Mouse (Mus musculus) layer of hippocampus, adult 11-12 months (tissue): ENCODE results near the gene Scn5a.

Experiments used
- DNase-seq: peaks from one replicate; pipeline ENCODE4 v3.0.0; 2022; ENCODE audit warnings: low spot score

Gene Scn5a

DNA sequence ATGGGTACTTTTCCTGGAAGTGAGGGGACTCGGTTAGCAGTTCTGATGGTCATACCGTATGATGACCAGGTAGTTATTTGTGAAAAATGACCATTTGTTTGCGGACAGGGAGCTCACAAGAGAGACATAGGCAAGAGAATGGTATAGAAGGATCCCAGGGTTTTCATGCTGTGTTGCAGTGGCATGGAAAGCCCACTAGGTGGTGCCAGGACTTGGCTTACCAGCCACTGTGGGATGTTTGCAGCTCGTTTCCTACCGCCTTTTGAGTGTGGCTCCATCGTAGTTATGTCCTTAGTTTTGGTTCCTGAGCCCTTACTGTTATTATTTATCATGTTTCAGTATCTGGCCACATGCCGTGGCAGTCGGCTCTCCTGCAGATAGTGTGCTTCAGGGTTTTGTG, 118.4 kb downstream of the Scn5a start:
- peak; percentile 63 for DNase-seq

DNA sequence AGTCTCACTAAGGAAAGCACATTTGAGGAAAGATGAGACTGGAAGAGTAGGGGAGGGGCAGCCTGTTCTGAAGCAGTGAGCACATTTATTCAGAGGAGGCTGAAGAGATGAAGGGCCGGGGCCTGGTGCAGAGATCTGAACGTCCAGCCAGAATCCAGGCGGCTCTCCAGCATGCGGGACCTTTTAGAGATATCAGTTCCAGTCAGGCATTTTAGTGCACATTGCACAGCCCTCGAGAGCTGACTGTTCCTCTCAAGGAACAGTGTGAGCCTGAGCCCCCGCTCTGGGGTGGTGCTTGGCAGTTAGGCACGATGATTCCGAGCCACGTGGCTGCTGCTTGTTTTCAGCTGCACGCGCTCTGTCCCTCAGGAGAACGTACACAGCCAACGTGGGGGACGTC, 121.7 kb downstream of the Scn5a start:
- DNase-seq, result no peak

DNA sequence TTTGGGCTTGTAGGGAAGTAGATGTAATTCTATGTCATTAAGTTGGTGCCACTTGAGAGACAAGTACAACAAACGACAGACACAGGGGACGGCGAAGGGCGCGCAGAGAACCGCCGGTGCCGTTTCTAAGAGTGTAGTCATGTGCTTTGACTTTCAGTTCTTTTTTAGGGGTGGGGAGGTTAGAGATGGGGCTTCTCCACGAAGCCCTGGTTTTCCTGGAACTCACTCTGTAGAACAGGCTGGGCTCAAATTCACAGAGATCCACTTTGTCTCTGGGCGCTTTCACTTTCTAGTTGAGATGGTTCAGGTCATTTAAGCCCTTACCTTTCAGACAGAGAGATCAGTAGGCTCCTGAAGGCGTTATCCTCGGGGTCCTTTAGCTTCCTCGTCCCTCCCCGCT, 122.8 kb downstream of the Scn5a start:
- DNase-seq, result no peak

DNA sequence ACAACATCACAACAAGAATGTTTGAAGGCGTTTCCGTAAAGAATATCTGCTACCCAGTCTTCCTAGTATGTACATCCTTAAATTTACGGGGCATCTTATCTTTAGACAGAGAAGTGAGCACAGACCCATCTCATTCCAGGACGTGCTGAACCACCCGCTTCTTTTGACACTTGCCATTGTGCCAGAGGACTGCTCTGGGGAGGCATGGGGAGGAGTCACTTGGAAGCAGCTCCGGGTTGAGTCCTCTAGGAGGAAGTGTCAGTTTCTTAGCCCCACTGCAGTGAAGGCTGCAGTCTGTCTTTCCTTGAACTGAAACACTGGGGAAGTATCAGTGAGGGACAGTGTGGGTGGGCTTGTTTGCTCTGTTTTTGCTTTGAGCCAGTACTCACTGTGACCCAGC, 133.1 kb downstream of the Scn5a start:
- no peak for DNase-seq

DNA sequence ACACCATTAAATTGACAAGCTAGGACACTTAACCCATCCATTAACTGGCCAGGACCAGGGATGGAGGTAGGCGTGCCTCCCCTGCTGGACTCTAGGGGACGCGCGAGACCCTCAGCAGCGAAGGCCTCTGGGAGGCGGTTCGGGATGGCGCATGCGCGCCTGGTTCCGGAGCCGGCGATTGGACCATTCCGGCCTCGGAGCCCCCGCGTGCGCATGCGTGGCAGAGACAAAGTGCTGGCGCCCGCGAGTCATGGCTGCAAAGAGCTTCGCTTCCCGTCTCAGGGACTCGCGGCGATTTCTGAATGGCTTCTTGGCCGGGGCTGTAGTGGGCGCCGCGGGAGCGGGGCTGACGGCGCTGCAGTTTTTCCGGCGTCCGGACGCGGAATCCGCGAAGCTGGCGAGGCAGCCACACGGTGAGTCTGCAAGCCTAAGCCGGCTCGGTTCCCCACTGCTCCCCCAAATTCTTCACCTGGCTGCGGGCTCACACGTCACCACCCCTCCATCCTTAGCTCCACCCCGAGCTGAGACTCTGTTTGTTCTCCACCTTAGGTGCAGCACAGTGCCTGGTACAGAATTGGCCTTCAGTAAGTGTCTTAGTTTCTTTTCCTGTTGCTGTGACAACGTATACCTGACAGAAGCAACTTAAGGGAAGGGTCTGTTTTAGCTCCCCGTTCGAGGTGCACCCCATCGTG, 133.9 kb downstream of the Scn5a start, which contains the start of gene Exog:
Gene Exog, plus strand, starts transcription at position 206 of the 692 bp plus-strand sequence.
- peak; percentile 98 for DNase-seq

DNA sequence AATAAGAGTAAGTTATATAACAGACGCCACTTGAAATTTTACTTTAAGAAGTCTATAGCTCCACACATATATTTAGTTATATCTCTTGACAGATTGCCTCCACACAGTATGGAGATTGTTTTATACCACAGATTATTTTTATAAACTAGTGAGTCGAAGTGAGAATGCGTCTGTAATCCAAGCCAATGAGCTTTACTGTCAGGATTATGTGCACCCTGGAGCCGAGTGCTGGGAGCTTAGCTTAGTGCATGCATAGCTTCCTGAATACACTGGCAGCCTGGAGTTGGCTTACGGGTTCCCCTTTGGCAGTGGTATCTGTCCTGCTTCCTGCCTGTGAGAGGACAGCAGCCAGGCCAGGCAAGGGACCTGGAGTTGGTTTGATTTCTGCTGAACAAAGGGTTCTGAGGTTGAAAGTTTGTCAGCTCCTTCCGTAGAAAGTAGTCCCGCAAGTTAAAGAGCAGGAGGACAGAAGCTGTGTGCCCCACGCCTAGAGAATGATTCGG, 140.3 kb downstream of the Scn5a start:
- no peak for DNase-seq

DNA sequence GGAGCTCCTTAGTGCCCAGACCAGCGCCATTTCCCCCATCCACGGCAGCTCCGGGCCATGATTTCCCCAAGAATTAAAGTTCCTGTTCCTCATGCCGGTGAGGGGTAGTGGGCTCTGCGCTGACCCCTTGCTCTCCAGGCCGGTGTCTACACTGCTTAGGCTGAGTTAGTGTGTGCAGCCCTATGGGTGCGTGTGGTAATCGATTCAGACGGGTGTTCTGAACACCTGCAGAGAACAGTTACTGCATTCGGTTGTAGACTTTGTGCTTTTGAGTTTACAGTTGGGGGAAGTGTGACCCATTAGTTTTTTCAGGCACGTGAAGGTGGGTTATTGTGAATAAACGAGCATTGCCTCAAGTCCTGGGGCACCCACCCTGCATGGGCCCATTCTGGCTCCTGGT, 140.8 kb downstream of the Scn5a start:
- no peak for DNase-seq

DNA sequence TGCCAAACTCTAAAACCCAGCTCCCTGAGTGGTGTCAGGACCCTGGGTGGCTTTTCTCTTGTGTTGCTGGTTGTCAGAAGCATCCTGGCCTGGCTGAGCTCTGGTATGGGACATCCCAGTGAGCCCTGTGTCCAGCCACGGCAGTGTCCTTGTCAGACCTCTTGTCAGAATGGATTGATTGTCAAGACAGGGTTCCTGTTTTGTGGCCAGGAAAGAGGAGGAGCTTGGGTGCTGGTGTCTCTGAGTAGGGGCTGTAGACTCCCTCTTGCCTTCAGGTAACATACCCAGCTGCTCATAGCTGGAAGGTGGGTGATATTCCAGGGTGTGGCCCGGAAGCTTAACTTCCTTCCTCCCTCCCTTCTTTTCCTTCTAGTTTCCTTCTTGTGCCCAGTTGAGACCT, 143.0 kb downstream of the Scn5a start:
- no peak for DNase-seq
